Mouse (Mus musculus): ENCODE data around the gene Tnnc2. TPM values are rescaled to one million over a fixed set of nuclear protein-coding genes. Genes with fewer than 3 reads are reported as not detected.
A peak's percentile ranks its signal among the peaks of the same experiment; 100 is the strongest.

Gene Tnnc2
- polyA plus RNA-seq, 1 experiment = 0.62 TPM

DNA sequence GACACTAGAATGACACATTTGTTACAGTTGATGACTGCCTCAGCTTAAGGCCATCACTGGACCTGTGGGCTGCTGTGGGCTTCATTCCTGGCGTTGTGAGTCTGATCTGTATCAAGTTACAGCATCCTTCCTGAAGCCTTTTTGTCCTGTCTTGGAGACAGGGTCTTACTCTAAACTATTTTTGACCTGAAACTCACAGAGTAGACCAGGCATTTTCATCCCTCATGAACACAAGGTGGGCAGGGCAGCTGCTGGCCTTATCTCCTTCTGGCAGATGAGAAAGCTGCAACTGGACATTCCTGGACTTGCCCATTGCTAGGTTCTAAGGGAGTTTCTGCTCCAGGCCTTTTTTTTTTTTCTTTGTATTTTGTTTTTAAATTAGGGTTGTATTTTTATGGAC is 21.1 kb downstream of the Tnnc2 start:
- TF ChIP-seq POLR2A (IDR thresholded peaks at IDR 0.05; ENCODE audit: borderline replicate concordance, insufficient read depth, low read length) = no peak
- no peak for TF ChIP-seq CTCF (IDR thresholded peaks at IDR 0.05; ENCODE audit: borderline replicate concordance, insufficient read depth, low read depth, low read length)
- peaks cover 10% of the 10 kb centered on the region; the same call in 1 of the 2 replicates for H3K4me1 ChIP-seq (ENCODE audit: control insufficient read depth, insufficient read depth, low read length)
- H3K27ac ChIP-seq (ENCODE audit: insufficient read depth, low read length) = no peak overlapping the region
- no peaks in the 10 kb centered on the region for H3K27me3 ChIP-seq (ENCODE audit: control insufficient read depth, insufficient read depth, low read length)
- no peak overlapping the region for H3K4me3 ChIP-seq (replicated peaks; ENCODE audit: insufficient read depth, low read depth, low read length)
- DNase-seq = no peak
- 76% methylated on average over 1 of the region's 1 CpGs for whole genome bisulfite sequencing

DNA sequence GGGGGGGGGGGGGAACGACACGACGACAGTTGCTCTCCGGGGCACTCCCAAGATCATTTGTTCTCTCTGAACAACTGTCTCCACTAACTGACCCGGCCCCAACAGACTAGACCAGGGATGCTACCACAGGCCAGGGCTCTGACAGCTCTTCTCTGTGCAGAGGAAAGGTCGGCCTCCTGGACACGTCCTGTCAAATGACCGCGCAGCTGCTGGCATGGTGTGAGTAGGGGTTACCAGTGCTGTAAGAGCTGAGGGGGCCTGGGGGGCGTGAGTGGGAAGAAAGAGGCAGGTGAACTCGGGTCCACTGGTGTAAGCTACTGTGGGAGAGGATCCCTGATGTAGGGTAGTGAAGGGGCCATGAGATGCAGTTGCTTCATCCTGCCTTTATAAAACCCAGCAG is 21.9 kb downstream of the Tnnc2 start:
- WGBS = 93% methylated on average over 11 of the region's 11 CpGs
- no peak for DNase-seq
- TF ChIP-seq POLR2A (IDR thresholded peaks at IDR 0.05; ENCODE audit: borderline replicate concordance, insufficient read depth, low read length) (no peak), CTCF (IDR thresholded peaks at IDR 0.05; ENCODE audit: borderline replicate concordance, insufficient read depth, low read depth, low read length) (no peak)

DNA sequence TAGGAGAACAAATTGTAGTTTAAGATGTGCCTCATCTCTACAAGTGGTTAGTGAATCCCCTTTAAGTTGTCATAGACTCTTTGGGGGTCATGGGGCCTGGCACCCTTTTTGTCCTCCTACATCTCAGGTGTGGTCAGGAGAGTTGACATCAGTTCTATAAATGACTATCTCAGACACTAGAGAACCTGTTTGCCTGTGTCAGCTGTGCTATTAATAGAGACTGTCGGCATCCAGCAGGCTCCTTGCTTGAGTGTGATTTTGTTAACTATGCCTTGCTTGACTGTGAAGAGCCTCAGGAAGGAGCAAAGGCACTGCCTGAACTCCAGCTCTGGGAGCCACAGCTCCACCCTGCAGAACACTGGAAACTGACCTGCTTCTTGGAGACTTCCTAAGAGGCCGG is 25.0 kb downstream of the Tnnc2 start:
- TF ChIP-seq POLR2A (IDR thresholded peaks at IDR 0.05; ENCODE audit: borderline replicate concordance, insufficient read depth, low read length) = no peak
- TF ChIP-seq CTCF (IDR thresholded peaks at IDR 0.05; ENCODE audit: borderline replicate concordance, insufficient read depth, low read depth, low read length) = no peak
- no peak overlapping the region for H3K27ac ChIP-seq (ENCODE audit: insufficient read depth, low read length)
- DNase-seq = no peak
- 43% methylated on average over 2 of the region's 2 CpGs for WGBS
- H3K27me3 ChIP-seq (ENCODE audit: control insufficient read depth, insufficient read depth, low read length) = no peaks in the 10 kb centered on the region
- no peak overlapping the region for H3K4me3 ChIP-seq (replicated peaks; ENCODE audit: insufficient read depth, low read depth, low read length)
- H3K4me1 ChIP-seq (ENCODE audit: control insufficient read depth, insufficient read depth, low read length) = no peaks in the 10 kb centered on the region; the same call in 1 of the 2 replicates

More for the DNA sequence above, 21.9 kb downstream of the Tnnc2 start:
- H3K27ac ChIP-seq (ENCODE audit: insufficient read depth, low read length) = no peak overlapping the region
- H3K4me1 ChIP-seq (ENCODE audit: control insufficient read depth, insufficient read depth, low read length) = peaks cover 10% of the 10 kb centered on the region; the same call in 1 of the 2 replicates
- H3K27me3 ChIP-seq (ENCODE audit: control insufficient read depth, insufficient read depth, low read length) = no peaks in the 10 kb centered on the region
- no peak overlapping the region for H3K4me3 ChIP-seq (replicated peaks; ENCODE audit: insufficient read depth, low read depth, low read length)

DNA sequence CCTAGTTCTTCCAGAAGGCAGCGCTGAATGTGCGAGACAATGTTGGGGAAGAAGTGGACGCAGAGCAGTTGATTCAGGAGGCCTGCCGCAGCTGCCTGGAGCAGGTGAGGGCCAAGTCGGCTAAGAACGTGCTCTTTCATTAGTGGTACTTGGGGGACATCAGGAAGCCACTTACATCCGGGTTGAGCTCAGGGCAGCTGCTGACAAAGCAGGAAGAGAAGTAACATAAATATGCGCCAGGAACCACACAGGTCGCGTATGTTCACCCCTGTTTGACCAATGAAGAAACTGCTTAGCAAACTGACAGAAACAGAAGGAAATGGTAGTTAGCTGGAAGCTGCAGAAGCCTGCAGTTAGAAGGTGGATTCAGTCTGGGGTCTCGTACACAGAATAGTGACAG is 25.7 kb downstream of the Tnnc2 start:
- no peak overlapping the region for H3K27ac ChIP-seq (ENCODE audit: insufficient read depth, low read length)
- TF ChIP-seq POLR2A (IDR thresholded peaks at IDR 0.05; ENCODE audit: borderline replicate concordance, insufficient read depth, low read length) = no peak
- TF ChIP-seq CTCF (IDR thresholded peaks at IDR 0.05; ENCODE audit: borderline replicate concordance, insufficient read depth, low read depth, low read length) = no peak
- no peaks in the 10 kb centered on the region for H3K27me3 ChIP-seq (ENCODE audit: control insufficient read depth, insufficient read depth, low read length)
- DNase-seq = no peak
- no peak overlapping the region for H3K4me3 ChIP-seq (replicated peaks; ENCODE audit: insufficient read depth, low read depth, low read length)
- WGBS = 88% methylated on average over 11 of the region's 11 CpGs
- H3K4me1 ChIP-seq (ENCODE audit: control insufficient read depth, insufficient read depth, low read length) = no peaks in the 10 kb centered on the region; the same call in 1 of the 2 replicates

DNA sequence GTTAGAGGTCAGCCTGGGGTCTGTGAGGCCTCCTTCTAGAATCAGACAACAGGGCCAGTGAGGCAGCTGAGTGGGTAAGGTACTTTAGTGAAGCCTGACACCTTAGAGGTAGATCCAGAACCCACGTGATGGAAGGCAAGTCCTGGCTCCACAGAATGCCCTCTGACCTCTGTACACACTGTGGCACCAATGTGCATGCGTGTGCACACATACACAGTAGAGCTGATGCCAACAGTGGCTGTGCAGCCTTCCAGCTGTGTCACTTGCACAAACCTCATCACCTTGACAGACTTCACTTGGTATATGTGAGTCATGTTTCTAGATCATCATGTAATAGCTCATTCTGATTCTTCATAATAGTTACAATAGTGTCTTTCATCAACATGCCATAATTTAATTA is 27.3 kb downstream of the Tnnc2 start:
- WGBS = 84% methylated on average over 2 of the region's 2 CpGs
- DNase-seq = no peak

DNA sequence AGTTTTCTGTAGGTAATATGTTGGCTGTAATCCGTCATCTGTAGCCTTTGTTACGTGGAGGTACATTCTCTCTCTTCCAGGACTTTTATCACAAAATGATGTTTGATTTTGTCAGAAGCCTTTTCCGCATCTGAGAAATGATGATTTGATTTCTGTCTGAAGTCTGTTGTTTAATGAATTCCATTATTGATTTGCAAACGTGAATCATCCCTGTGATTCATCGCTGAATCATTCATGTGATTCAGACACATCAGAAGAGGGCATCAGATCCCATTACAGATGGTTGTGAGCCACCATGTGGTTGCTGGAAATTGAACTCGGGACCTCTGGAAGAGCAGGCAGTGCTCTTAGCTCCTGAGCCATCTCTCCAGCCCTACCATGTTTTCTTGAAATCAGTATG is 30.8 kb downstream of the Tnnc2 start:
- H3K27me3 ChIP-seq (ENCODE audit: control insufficient read depth, insufficient read depth, low read length) = no peaks in the 10 kb centered on the region
- no peak for DNase-seq
- no peak overlapping the region for H3K27ac ChIP-seq (ENCODE audit: insufficient read depth, low read length)
- H3K4me1 ChIP-seq (ENCODE audit: control insufficient read depth, insufficient read depth, low read length) = peaks cover 12% of the 10 kb centered on the region
- WGBS = 82% methylated on average over 6 of the region's 6 CpGs
- no peak overlapping the region for H3K4me3 ChIP-seq (replicated peaks; ENCODE audit: insufficient read depth, low read depth, low read length)
- TF ChIP-seq POLR2A (IDR thresholded peaks at IDR 0.05; ENCODE audit: borderline replicate concordance, insufficient read depth, low read length) = no peak
- TF ChIP-seq CTCF (IDR thresholded peaks at IDR 0.05; ENCODE audit: borderline replicate concordance, insufficient read depth, low read depth, low read length) = no peak

More for the DNA sequence above, 27.3 kb downstream of the Tnnc2 start:
- Histone ChIP-seq H3K4me1 (ENCODE audit: control insufficient read depth, insufficient read depth, low read length) (peaks cover under 1% of the 10 kb centered on the region), H3K27me3 (ENCODE audit: control insufficient read depth, insufficient read depth, low read length) (no peaks in the 10 kb centered on the region), H3K27ac (ENCODE audit: insufficient read depth, low read length) (no peak overlapping the region), H3K4me3 (replicated peaks; ENCODE audit: insufficient read depth, low read depth, low read length) (no peak overlapping the region)
- no peak for TF ChIP-seq POLR2A (IDR thresholded peaks at IDR 0.05; ENCODE audit: borderline replicate concordance, insufficient read depth, low read length)
- no peak for TF ChIP-seq CTCF (IDR thresholded peaks at IDR 0.05; ENCODE audit: borderline replicate concordance, insufficient read depth, low read depth, low read length)

DNA sequence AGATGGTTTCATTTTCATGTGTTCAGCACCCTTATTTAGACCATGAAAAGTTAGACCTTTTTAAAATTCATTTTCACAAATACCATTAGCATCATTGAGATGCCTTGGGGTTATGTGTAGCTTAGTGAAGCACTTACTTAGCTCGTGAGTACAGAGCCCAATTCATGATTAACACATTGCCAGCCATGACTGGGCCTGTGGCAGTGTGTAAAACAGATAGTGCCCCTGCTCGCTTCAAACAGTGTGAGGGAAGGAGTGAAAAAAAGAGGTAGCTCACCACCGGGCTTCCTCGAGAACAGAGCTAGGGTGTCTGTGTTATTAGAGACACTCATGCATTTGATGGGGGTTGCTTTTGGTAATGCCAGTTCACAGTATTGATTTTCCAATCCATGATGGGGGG is 31.6 kb downstream of the Tnnc2 start:
- no peaks in the 10 kb centered on the region for H3K27me3 ChIP-seq (ENCODE audit: control insufficient read depth, insufficient read depth, low read length)
- no peak overlapping the region for H3K4me3 ChIP-seq (replicated peaks; ENCODE audit: insufficient read depth, low read depth, low read length)
- no peak for DNase-seq
- no peak overlapping the region for H3K27ac ChIP-seq (ENCODE audit: insufficient read depth, low read length)
- 78% methylated on average over 4 of the region's 4 CpGs for WGBS
- TF ChIP-seq POLR2A (IDR thresholded peaks at IDR 0.05; ENCODE audit: borderline replicate concordance, insufficient read depth, low read length) (no peak), CTCF (IDR thresholded peaks at IDR 0.05; ENCODE audit: borderline replicate concordance, insufficient read depth, low read depth, low read length) (no peak)
- peaks cover 12% of the 10 kb centered on the region for H3K4me1 ChIP-seq (ENCODE audit: control insufficient read depth, insufficient read depth, low read length)

DNA sequence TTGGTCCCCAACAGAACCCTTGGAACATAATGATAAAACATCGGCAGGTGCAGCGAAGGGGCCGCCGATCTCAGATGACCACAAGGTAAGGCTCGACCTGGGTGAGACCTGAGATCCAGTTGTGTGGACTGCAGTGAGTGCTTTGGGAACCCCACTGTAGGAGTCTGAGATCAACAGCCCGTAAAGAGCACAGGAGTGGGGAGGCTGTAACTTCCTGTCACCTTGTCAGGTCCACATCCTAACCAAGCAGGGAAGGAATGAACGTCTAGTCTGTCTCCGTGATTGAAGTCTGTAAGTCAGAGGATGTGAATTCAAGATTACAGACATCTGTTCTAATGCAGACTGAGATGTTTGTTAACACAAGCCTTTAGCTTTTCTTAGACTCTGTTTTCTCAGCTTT is 33.1 kb downstream of the Tnnc2 start:
- Histone ChIP-seq H3K4me3 (replicated peaks; ENCODE audit: insufficient read depth, low read depth, low read length) (peak overlapping the region; percentile 91), H3K27me3 (ENCODE audit: control insufficient read depth, insufficient read depth, low read length) (no peaks in the 10 kb centered on the region), H3K27ac (ENCODE audit: insufficient read depth, low read length) (no peak overlapping the region; the same call in 1 of the 2 replicates), H3K4me1 (ENCODE audit: control insufficient read depth, insufficient read depth, low read length) (peaks cover 12% of the 10 kb centered on the region)
- no peak for TF ChIP-seq CTCF (IDR thresholded peaks at IDR 0.05; ENCODE audit: borderline replicate concordance, insufficient read depth, low read depth, low read length)
- TF ChIP-seq POLR2A (IDR thresholded peaks at IDR 0.05; ENCODE audit: borderline replicate concordance, insufficient read depth, low read length) = no peak
- WGBS = 47% methylated on average over 8 of the region's 8 CpGs
- DNase-seq = no peak
